Mouse (Mus musculus): ENCODE results near the gene Zfp775.

- TF ChIP-seq CTCF (IDR thresholded peaks at IDR 0.05; ENCODE audit: low read depth) (no peak), EP300 (IDR thresholded peaks at IDR 0.05; ENCODE audit: low read depth) (no peak)
These were observed 36.7 kb downstream of the Zfp775 start for GRCm38 (mm10) chr6:48638553-48638952.
